Mouse (Mus musculus) layer of hippocampus, adult 2 months (tissue): ENCODE data around the gene Csnk1e. TPM values are rescaled to one million over a fixed set of nuclear protein-coding genes. Genes with fewer than 3 reads are reported as not detected.
A peak's percentile ranks its signal among the peaks of the same experiment; 100 is the strongest.
"Not testable (repeated sequence)": the region's sequence is repeated elsewhere in the genome, so short reads cannot be mapped to it uniquely, and the experiment has no call there.

Experiments
- DNase-seq, 2 experiments: peaks; one replicate each; pipeline ENCODE4 v3.0.0; 2022; ENCODE audit warnings: low spot score in 2 of 2
- H3K27ac ChIP-seq: fragments of 200-600 bp; 2 replicates; pipeline ENCODE4 v1.8.1; 2022
- H3K4me3 ChIP-seq: fragments of 200-600 bp; 2 replicates; pipeline ENCODE4 v1.8.1; 2022; ENCODE audit warnings: mild to moderate bottlenecking
- CTCF ChIP-seq: fragments of 200-600 bp; conservative IDR thresholded peaks from 2 replicates; pipeline ENCODE4 v1.8.1; 2022; ENCODE audit warnings: antibody characterized with exemption, mild to moderate bottlenecking, moderate library complexity
- total RNA-seq, 2 experiments: library from RNA; stranded (reverse); gene quantifications; 2 replicates each; pipeline ENCODE4 v1.2.3; 2021

The Csnk1e gene
- total RNA-seq, 2 experiments from 2014 or later: 104 to 108 TPM

DNA sequence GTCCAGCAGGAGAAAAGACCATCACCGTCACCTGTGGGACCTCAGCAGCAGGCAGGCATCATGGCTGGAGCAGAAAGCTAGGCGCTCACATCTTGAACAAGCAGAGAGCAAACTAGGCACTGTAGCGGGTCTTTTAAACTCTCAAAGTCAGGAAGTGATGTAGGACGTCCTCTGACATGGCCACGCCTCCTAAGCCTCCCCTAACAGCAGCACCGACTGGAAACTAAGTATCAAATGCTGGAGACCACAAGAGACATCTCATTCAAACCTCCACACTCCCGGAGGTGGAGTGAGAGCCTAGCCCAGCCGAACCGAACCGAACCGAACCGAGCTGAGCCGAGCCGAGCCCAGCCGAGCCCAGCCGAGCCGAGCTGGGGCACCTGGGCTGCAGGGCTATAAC is 15.2 kb upstream of the Csnk1e start:
- Histone ChIP-seq H3K27ac (no peak overlapping the region), H3K4me3 (no peak overlapping the region)
- TF ChIP-seq CTCF: no peak
- DNase-seq: no peak

DNA sequence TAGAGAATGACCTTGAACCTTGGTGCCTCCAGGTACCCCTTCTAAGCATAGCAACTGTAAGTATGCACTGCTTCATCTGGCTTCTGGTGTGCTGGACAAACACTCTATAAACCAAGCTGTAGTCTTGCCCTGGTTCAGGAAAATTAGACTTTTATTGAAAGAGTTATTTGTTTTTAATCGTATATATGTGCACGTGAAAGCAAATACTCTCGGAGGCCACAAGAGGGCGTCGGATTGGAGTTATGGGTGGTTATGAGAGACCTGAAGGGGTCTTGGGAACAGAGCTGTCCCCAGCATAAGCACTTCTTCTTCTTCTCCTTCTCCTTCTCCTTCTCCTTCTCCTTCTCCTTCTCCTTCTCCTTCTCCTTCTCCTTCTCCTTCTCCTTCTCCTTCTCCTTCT is 14.2 kb upstream of the Csnk1e start:
- no peak for DNase-seq
- no peak for TF ChIP-seq CTCF
- no peak overlapping the region for H3K27ac ChIP-seq
- H3K4me3 ChIP-seq: no peak overlapping the region

DNA sequence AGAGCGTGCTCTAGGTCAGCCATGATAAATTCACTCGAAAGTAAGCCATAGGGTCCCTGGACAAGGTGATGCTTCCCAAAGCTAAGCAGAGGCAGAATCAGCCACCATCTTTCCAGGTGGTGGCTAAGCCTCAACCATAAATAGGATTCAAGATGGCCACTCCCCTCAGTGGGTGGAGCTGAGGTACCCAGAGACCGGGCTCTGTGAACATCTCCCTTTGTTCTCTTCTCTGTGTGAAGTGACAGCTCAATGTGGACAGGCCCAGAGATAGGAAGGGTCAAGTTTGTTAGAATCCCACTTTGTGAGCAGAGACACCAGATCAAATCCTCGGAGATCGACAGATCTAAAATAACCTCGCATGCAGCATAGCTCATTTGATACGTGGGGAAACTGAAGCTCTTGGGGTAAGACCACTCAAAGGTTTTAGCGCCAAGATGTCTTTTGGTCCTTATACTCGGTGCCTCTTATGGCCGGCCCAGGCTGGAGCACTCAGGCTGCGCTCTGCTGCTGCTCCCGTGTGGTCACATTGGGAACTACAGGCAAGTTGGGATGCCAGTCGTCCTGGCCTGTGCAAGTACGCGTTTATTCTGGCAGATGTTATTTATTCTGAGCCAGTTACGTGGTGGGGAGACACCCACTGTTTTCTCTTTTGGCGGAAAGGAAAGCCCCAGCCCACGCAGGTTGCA is 11.4 kb upstream of the Csnk1e start:
- peak; percentile 100 for TF ChIP-seq CTCF
- DNase-seq: peak; percentile 73 to 93
- Histone ChIP-seq H3K27ac (no peak overlapping the region), H3K4me3 (no peak overlapping the region)

DNA sequence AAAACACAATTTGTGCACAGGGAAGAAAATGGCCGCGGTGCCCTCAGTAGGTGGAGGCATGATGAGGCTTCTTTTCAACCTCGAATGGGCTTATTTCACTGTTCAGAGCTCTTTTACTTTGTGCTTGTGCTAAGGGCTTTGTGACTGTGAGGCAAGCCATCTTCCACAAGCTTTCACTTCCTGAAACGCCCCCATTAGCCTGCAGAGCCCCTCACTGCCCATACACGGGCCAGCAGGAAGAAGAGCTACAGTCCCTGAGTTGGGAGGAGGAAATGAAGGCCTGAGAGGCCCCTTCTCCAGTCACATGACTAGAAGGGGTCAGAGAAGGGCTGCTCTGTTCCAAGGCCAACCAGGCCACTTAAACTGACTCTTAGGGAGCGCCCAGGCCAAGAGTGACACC is 1.2 kb upstream of the Csnk1e start:
- Histone ChIP-seq H3K27ac (no peak overlapping the region), H3K4me3 (no peak overlapping the region)
- no peak for DNase-seq
- no peak for TF ChIP-seq CTCF

DNA sequence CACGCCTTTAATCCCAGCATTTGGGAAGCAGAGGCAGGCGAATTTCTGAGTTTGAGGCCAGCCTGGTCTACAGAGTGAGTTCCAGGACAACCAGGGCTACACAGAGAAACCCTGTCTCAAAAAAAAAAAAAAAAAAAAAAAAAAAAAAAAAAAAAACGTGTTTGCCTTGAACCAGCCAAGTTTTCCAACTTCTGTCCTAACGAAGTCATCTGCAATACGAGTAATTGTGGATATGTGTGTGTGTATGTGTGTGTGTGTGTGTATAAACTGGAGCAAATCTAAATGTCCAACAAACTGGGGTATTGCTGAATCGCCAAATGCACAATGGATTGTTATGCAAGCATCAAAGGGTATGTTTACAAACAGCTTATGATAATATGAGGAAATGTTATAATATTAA is 738 bp upstream of the Csnk1e start:
- not testable (repeated sequence) for DNase-seq, H3K27ac ChIP-seq

DNA sequence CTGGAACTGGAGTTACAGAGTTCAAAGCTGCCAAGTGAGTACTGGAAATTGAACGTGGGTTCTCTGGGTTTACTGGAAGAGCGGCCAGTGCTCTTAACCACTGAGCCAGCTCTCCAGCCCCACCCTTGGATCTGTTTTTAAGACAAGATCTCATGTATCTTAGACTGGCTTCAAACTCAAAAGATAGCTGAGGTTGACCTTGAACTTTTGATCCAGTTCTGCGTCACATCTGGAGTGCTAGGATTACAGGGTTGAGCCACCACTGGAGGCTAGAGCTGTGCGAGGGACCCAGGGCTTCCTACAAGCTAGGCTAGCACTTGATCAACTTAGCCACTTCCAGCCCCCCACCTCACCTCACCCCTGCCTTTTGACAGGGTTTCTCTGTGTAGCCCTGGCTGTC is 1.5 kb downstream of the Csnk1e start:
- no peak for DNase-seq
- no peak for TF ChIP-seq CTCF
- no peak overlapping the region for H3K27ac ChIP-seq
- H3K4me3 ChIP-seq: no peak overlapping the region

More for the DNA sequence above, 738 bp upstream of the Csnk1e start:
- H3K4me3 ChIP-seq: not testable (repeated sequence)

DNA sequence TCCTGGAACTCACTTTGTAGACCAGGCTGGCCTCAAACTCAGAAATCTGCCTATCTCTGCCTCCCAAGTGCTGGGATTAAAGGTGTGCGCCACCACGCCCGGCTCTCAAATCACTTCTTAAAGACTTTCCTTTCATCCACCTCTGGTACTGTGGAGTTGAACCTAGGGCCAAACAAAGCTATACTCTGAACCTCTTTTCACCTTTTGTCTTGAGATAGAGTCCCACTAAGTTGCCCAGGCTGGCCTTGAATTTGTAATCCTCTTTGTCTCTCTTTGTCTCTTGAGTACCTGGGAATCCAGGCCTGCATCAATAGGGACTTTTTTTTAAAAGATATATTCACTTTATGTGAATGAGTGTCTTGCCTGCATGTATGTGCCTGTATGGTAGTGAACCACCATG is 7.3 kb downstream of the Csnk1e start:
- Histone ChIP-seq H3K4me3 (no peak overlapping the region), H3K27ac (no peak overlapping the region)
- DNase-seq: no peak
- TF ChIP-seq CTCF: no peak

DNA sequence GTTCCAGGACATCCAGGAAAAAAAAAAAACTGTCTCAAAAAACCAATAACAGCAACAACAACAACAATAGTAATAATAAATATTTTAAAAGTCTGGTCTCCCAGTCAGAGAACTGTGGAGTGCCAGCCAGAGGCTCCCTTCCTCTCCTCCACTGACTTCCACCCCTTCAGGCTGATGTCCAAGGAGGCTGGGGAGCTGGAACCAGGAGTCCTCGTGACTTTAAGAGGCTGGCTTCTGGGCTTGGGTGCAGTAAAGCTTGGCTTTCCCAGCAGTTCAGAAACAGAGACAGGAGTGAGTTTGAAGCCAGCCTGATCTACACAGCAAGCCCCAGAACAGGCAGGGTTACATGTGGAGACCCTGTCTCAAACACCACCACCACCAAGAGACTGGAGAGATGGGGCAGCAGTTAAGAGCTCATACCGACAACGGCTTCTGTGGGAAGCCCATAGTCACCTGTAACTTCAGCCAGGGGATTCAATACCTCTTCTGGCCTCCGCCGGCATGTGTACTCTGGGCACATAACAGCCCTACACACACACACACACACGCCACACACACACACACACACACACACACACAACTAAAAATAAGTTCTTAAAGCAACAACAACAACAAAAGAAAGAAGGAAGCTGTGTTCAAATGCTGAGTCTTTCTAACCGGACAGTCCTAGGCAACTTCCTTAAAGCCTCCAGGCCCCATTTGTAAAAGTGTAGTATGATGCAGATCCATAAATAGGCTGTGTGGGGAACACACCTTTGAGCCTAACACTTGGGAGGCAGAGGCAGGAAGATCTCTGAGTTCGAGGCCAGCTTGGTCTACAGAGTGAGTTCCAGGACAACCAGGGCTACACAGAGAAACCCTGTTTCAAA is 9.3 kb downstream of the Csnk1e start:
- Histone ChIP-seq H3K4me3 (no peak overlapping the region), H3K27ac (no peak overlapping the region)
- no peak for TF ChIP-seq CTCF
- no peak for DNase-seq

DNA sequence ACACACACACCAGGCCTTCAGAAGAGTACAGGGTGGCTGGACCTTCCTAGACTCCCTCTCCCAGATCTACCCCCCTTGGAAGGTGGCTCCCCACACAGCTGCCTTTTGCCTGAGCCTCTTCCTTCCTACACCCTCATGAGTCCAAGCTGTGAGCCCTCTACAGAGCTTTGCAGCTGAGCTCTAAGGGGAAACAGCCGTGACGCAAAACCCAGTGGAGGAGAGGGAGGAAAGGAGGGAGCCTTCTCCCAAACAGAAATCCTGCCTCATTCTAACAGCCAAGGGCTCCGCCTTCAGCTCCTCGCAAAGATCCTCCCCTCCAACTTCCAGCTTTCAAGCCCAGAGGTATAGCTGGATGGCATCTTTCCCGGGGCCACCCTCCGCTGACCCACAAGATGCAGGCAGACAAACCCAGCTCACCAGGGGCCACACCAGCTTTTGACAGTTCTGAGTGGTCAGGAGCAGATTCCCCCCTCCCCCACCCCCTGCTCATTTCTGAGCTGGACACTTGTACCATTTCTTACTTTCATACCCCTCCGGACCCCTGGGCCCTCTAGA is 11.4 kb downstream of the Csnk1e start:
- no peak for TF ChIP-seq CTCF
- Histone ChIP-seq H3K4me3 (no peak overlapping the region), H3K27ac (no peak overlapping the region)
- DNase-seq: peak in 1 of 2 experiments; percentile 38

DNA sequence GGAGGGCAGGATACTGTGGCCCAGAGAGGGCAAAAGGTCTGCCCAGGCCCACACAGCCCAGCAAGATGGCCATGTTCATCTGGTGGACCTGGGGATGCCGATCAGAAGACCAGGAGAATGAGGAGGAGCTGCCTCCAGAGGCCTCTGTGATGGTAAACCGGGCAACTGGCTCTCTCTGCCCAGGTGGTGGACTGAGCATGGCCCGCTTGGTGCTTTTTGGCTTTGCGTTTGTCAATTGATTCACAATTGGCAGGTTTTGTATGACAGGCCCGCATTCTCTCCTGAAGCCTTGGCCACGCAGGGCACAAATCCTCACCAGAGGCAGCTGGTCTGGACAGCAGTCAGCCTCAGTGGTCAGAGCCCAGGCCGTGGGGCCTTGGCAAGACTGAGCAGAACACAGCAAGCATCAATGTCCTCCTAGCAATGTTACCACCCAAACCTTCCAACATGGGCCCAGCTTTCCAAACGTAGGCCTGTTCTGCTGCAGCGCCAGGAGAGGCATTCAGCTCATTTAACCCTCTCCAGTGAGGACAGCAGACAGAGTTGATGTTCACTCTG is 12.3 kb downstream of the Csnk1e start:
- H3K4me3 ChIP-seq: no peak overlapping the region
- TF ChIP-seq CTCF: no peak
- no peak for DNase-seq
- H3K27ac ChIP-seq: peak overlapping the region; percentile 41; the same call in 1 of the 2 replicates

DNA sequence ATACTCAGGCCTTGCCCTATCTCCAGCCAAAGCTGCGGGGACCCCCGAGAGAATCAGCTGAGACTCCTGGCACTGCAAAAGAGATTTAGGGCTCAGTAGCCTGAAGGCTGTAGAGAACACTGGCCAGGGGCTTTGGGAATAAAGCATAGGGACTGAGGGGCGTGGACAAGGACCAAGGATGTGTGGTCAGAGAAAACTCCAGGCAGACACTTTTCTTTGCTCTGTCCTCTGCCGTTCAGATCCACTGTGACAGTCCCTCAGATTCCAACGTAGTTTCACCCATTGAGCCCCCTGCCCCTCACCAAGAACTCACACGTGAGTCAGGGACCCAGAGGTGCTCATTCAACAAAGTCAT is 13.1 kb downstream of the Csnk1e start:
- no peak for TF ChIP-seq CTCF
- DNase-seq: no peak
- Histone ChIP-seq H3K4me3 (peak overlapping the region; percentile 65), H3K27ac (peak overlapping the region; percentile 89)

DNA sequence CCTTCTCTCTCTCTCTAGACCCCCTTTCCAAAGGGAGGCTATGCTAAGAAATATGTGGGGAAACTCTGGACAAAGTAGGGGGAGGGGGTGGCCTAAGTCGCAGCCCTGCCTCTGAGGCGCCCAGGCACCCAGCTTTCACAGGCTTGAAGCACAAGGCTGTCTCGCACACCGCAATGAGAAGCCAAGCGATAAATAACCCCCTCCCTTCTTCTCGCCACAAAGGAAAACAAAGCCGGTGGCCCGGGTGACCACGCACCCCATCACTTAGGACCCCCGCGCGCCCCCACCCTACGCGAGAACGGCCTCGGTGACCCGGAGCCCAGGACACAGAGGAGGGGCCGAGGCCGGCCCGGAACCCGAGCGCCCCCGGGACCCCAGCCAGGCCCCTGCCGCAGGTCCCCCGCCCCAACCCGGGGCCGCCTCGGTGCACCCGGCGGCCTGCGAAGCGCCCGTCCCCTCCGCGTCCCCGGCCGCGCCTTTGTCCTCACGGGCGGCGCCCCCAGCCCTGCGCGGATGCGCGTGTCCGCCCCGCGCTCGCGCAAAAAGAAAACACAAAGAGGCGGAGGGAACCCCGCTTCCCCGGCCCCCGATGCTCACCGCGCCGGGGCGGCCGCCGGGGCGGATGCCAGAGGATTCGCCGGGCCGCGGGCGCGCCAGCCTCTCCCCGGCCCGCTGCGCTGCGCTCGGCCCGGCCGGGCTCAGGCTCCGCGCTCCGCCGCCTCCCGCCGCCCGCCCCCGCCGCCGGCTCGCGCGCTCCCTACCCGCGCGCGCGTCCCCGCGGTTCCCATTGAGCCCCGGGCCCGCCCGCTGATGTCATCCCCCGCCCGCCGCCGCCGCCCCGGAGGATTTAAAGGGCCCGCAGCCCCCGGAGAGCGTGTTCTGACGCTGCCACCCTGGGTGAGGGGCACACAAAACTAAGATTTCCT is 13.8 kb downstream of the Csnk1e start:
- peak; percentile 76 to 86 for DNase-seq
- no peak for TF ChIP-seq CTCF
- H3K4me3 ChIP-seq: peak overlapping the region; percentile 72
- H3K27ac ChIP-seq: peak overlapping the region; percentile 97
